Mouse (Mus musculus) liver, embryonic 14.5 days (tissue): Measurements from ENCODE around the gene Fndc9. TPM values are rescaled to one million over a fixed set of nuclear protein-coding genes. Genes with fewer than 3 reads are reported as not detected.

Experiments used
- ATAC-seq: fragments of 200-750 bp; cut with Nextera tagmentation; 2 replicates; pipeline ENCODE4 v1.8.0; 2017; ENCODE audit warnings: moderate number of reproducible peaks, mild to moderate bottlenecking, moderate library complexity; ENCODE audit not compliant: insufficient read depth
- DNase-seq, 3 experiments: peaks; one replicate each; pipeline ENCODE4 v3.0.0-alpha.2; 2012 to 2013; ENCODE audit warnings: low read depth in 3 of 3, low spot score in 3 of 3
- H3K27ac ChIP-seq: fragments of 300-500 bp; sonication (generic); 2 replicates; pipeline ENCODE4 v1.5.1; 2014; ENCODE audit warnings: moderate library complexity, mild to moderate bottlenecking, control low read depth, inconsistent platforms
- H3K27me3 ChIP-seq: fragments of 300-500 bp; sonication (generic); 2 replicates; pipeline ENCODE4 v1.6.1; 2014; ENCODE audit warnings: mild to moderate bottlenecking, low read length, moderate library complexity; ENCODE audit not compliant: control insufficient read depth, insufficient read depth
- H3K36me3 ChIP-seq: fragments of 300-500 bp; sonication (generic); replicated peaks from 2 replicates; pipeline ENCODE4 v1.6.1; 2014; ENCODE audit warnings: low read depth; ENCODE audit not compliant: control insufficient read depth, insufficient read depth
- H3K4me1 ChIP-seq, 2 experiments: fragments of 200-500 bp in 1 of 2; fragments of 300-500 bp in 1 of 2; sonication (generic) in 1 of 2; replicated peaks; 2 replicates each; pipeline ENCODE4 v1.6.1; 2012 to 2014; ENCODE audit warnings: antibody characterized with exemption in 1 of 2, inconsistent platforms in 1 of 2, low read length in 1 of 2; ENCODE audit not compliant: control insufficient read depth in 2 of 2, insufficient read depth in 2 of 2
- H3K4me2 ChIP-seq: fragments of 300-500 bp; sonication (generic); 2 replicates; pipeline ENCODE4 v1.6.1; 2014; ENCODE audit warnings: low read depth, mild to moderate bottlenecking, control low read depth, moderate library complexity
- H3K4me3 ChIP-seq, 2 experiments: fragments of 200-500 bp in 1 of 2; fragments of 300-500 bp in 1 of 2; sonication (generic) in 1 of 2; 2 replicates each; pipeline ENCODE4 v1.5.1; 2012 to 2014; ENCODE audit warnings: low read depth in 2 of 2, low read length in 2 of 2, mild to moderate bottlenecking in 2 of 2, control low read depth in 1 of 2, inconsistent platforms in 1 of 2, moderate library complexity in 1 of 2; ENCODE audit not compliant: insufficient read depth in 1 of 2
- H3K9ac ChIP-seq: fragments of 300-500 bp; sonication (generic); replicated peaks from 2 replicates; pipeline ENCODE4 v1.6.1; 2014; ENCODE audit warnings: mild to moderate bottlenecking, control low read depth, moderate library complexity
- H3K9me3 ChIP-seq: fragments of 300-500 bp; sonication (generic); 2 replicates; pipeline ENCODE4 v1.6.1; 2016; ENCODE audit warnings: low read length, mixed read lengths; ENCODE audit not compliant: control insufficient read depth
- CTCF ChIP-seq: IDR thresholded peaks from 2 replicates; pipeline ENCODE4 v1.5.1; 2016; ENCODE audit warnings: antibody characterized with exemption, low read depth, control low read depth
- EP300 ChIP-seq: IDR thresholded peaks from 2 replicates; pipeline ENCODE4 v1.6.1; 2016; ENCODE audit warnings: antibody characterized with exemption, low read depth
- WGBS: fragments of 180-500 bp; shearing (Covaris S2); extraction: QIAGEN DNeasy Blood & Tissue Kit; methylation state at CpG from one replicate; pipeline ENCODE4 v1.1.7; 2014; ENCODE audit not compliant: insufficient replicate concordance; 5-methylcytosine and 5-hydroxymethylcytosine counted together
- polyA plus RNA-seq, 2 experiments: library from polyadenylated mRNA; depleted of rRNA in 1 of 2; stranded (reverse) in 1 of 2; unstranded in 1 of 2; fragments of >200 nt; fragmentation: Nextera tagmentation in 1 of 2; extraction: Ambion mirVana in 1 of 2; gene quantifications; 2 replicates each; pipeline versions ENCODE4 v1.2.1 to v1.2.3; 2012 to 2014

Fndc9 gene
- polyA plus RNA-seq (2012; rRNA removed) (not detected in 2 replicates), polyA plus RNA-seq (2014; fragmentation: Nextera tagmentation; extraction: Ambion mirVana) (not detected in 2 replicates)

- no peak for TF ChIP-seq EP300
- TF ChIP-seq CTCF: no peak
Observed at GRCm38 (mm10) chr11:46235334-46235733, at the start of gene Fndc9. Fndc9 (plus strand) TSS chr11:46235531.

GRCm38 (mm10) chr11:46188283-46188682 is 47.0 kb upstream of the Fndc9 start:
- H3K4me1 ChIP-seq: no peaks in the 10 kb centered on the region
- H3K4me3 ChIP-seq: no peak overlapping the region
- H3K27me3 ChIP-seq: no peaks in the 10 kb centered on the region
- H3K4me2 ChIP-seq: no peak overlapping the region
- no peak for ATAC-seq
- H3K9ac ChIP-seq: no peak overlapping the region
- H3K9me3 ChIP-seq: no peaks in the 10 kb centered on the region
- no peak for TF ChIP-seq EP300
- no peak for TF ChIP-seq CTCF
- 55% methylated on average over 2 of the region's 2 CpGs for WGBS
- DNase-seq: no peak
- H3K36me3 ChIP-seq: no peaks in the 10 kb centered on the region
- no peak overlapping the region for H3K27ac ChIP-seq

More at GRCm38 (mm10) chr11:46235334-46235733, at the start of gene Fndc9:
- 77% methylated on average over 11 of the region's 11 CpGs for WGBS
- H3K9me3 ChIP-seq: no peaks in the 10 kb centered on the region
- H3K27me3 ChIP-seq: no peaks in the 10 kb centered on the region
- H3K9ac ChIP-seq: no peak within 1 kb of the TSS
- no peak within 1 kb of the TSS for H3K27ac ChIP-seq
- no peak for ATAC-seq
- H3K4me3 ChIP-seq: no peak within 1 kb of the TSS
- H3K4me2 ChIP-seq: no peak within 1 kb of the TSS
- no peak for DNase-seq
- H3K36me3 ChIP-seq: no peaks in the 10 kb centered on the region
- peaks cover 4% of the 10 kb centered on the region in 2 experiments for H3K4me1 ChIP-seq

- ATAC-seq: no peak
- 68% methylated on average over 4 of the region's 4 CpGs for WGBS
- no peaks in the 10 kb centered on the region for H3K9me3 ChIP-seq
- H3K4me1 ChIP-seq: no peaks in the 10 kb centered on the region
- H3K4me3 ChIP-seq: no peak overlapping the region
- H3K36me3 ChIP-seq: no peaks in the 10 kb centered on the region
- no peak for DNase-seq
- no peaks in the 10 kb centered on the region for H3K27me3 ChIP-seq
- H3K9ac ChIP-seq: no peak overlapping the region
- TF ChIP-seq EP300 (no peak), CTCF (no peak)
- H3K4me2 ChIP-seq: no peak overlapping the region
- H3K27ac ChIP-seq: no peak overlapping the region
Observed at GRCm38 (mm10) chr11:46194175-46194574, 41.2 kb upstream of the Fndc9 start.

GRCm38 (mm10) chr11:46200664-46201063 is 34.7 kb upstream of the Fndc9 start:
- DNase-seq (no peak), ATAC-seq (no peak)
- 71% methylated on average over 11 of the region's 11 CpGs for WGBS
- no peaks in the 10 kb centered on the region for H3K9me3 ChIP-seq
- no peak overlapping the region for H3K4me2 ChIP-seq
- H3K4me3 ChIP-seq: no peak overlapping the region
- H3K27me3 ChIP-seq: no peaks in the 10 kb centered on the region
- no peaks in the 10 kb centered on the region for H3K4me1 ChIP-seq
- H3K36me3 ChIP-seq: no peaks in the 10 kb centered on the region
- no peak overlapping the region for H3K9ac ChIP-seq
- TF ChIP-seq EP300: no peak
- TF ChIP-seq CTCF: no peak
- no peak overlapping the region for H3K27ac ChIP-seq

GRCm38 (mm10) chr11:46201636-46202546 is 33.4 kb upstream of the Fndc9 start:
- no peak for ATAC-seq
- no peak for TF ChIP-seq CTCF
- no peak for TF ChIP-seq EP300
- Histone ChIP-seq H3K4me3 (no peak overlapping the region), H3K36me3 (no peaks in the 10 kb centered on the region), H3K9ac (no peak overlapping the region), H3K27me3 (no peaks in the 10 kb centered on the region), H3K9me3 (no peaks in the 10 kb centered on the region), H3K4me1 (no peaks in the 10 kb centered on the region), H3K27ac (no peak overlapping the region), H3K4me2 (no peak overlapping the region)
- WGBS: 66% methylated on average over 20 of the region's 20 CpGs
- no peak for DNase-seq
